Mouse (Mus musculus) spleen, adult 2 months (tissue): ENCODE measurements around the gene Sart1. TPM values are rescaled to one million over a fixed set of nuclear protein-coding genes. Genes with fewer than 3 reads are reported as not detected.

Source experiments
- DNase-seq, 2 experiments: peaks; one replicate each; pipeline versions ENCODE4 v3.0.0 to v3.0.0-alpha.2; 2012 to 2021; ENCODE audit warnings: low spot score in 2 of 2, low read depth in 1 of 2
- H3K27ac ChIP-seq: fragments of 200-500 bp; 2 replicates; pipeline ENCODE4 v1.5.1; 2012; ENCODE audit warnings: low read length, inconsistent platforms; ENCODE audit not compliant: insufficient read depth
- H3K27me3 ChIP-seq: fragments of 200-500 bp; 2 replicates; pipeline ENCODE4 v1.6.1; 2012; ENCODE audit warnings: mild to moderate bottlenecking, moderate library complexity, low read length, inconsistent platforms; ENCODE audit not compliant: control insufficient read depth, insufficient read depth
- H3K36me3 ChIP-seq: fragments of 200-500 bp; 2 replicates; pipeline ENCODE4 v1.6.1; 2012; ENCODE audit warnings: mild to moderate bottlenecking, low read length, inconsistent platforms; ENCODE audit not compliant: control insufficient read depth, insufficient read depth
- H3K4me1 ChIP-seq: fragments of 200-500 bp; 2 replicates; pipeline ENCODE4 v1.6.1; 2011; ENCODE audit warnings: inconsistent platforms; ENCODE audit not compliant: control insufficient read depth, insufficient read depth, insufficient read length
- H3K4me3 ChIP-seq: fragments of 200-500 bp; 2 replicates; pipeline ENCODE4 v1.5.1; 2011; ENCODE audit warnings: mild to moderate bottlenecking, inconsistent platforms; ENCODE audit not compliant: insufficient read depth, insufficient read length; ENCODE audit errors: extremely low read depth
- CTCF ChIP-seq: fragments of 200-500 bp; IDR thresholded peaks from 2 replicates; pipeline ENCODE4 v1.5.1; 2011; ENCODE audit warnings: mild to moderate bottlenecking, inconsistent platforms; ENCODE audit not compliant: insufficient read depth, insufficient read length, insufficient replicate concordance; ENCODE audit errors: extremely low read depth
- POLR2A ChIP-seq: fragments of 200-500 bp; IDR thresholded peaks from 2 replicates; pipeline ENCODE4 v1.6.1; 2011; ENCODE audit warnings: low read depth, low read length, inconsistent platforms
- WGBS: fragments of 180-500 bp; shearing (Covaris S2); methylation state at CpG from one replicate; pipeline ENCODE4 v1.1.7; 2018; 5-methylcytosine and 5-hydroxymethylcytosine counted together
- polyA plus RNA-seq: library from polyadenylated mRNA; depleted of rRNA; stranded (reverse); fragments of >200 nt; gene quantifications from 2 replicates; pipeline ENCODE4 v1.2.3, GENCODE M21; 2012

The Sart1 gene
- polyA plus RNA-seq, 1 experiment: 19.2 TPM

GRCm38 (mm10) chr19:5423561-5423960 is 35.1 kb upstream of the Sart1 start:
- no peak for DNase-seq
- peaks cover 30% of the 10 kb centered on the region for H3K36me3 ChIP-seq
- peak overlapping the region; percentile 60; the same call in 1 of the 2 replicates for H3K4me3 ChIP-seq
- H3K27me3 ChIP-seq: no peaks in the 10 kb centered on the region
- no peak overlapping the region for H3K27ac ChIP-seq
- peaks cover 16% of the 10 kb centered on the region for H3K4me1 ChIP-seq
- 63% methylated on average over 12 of the region's 12 CpGs for WGBS
- TF ChIP-seq POLR2A (no peak), CTCF (no peak)

GRCm38 (mm10) chr19:5422895-5423443 is 34.5 kb upstream of the Sart1 start:
- peaks cover 16% of the 10 kb centered on the region for H3K4me1 ChIP-seq
- no peak overlapping the region for H3K4me3 ChIP-seq
- no peaks in the 10 kb centered on the region for H3K27me3 ChIP-seq
- H3K36me3 ChIP-seq: peaks cover 34% of the 10 kb centered on the region
- DNase-seq: no peak
- WGBS: 87% methylated on average over 9 of the region's 9 CpGs
- TF ChIP-seq POLR2A: no peak
- TF ChIP-seq CTCF: no peak
- H3K27ac ChIP-seq: no peak overlapping the region

GRCm38 (mm10) chr19:5422267-5422666 is 33.8 kb upstream of the Sart1 start:
- Histone ChIP-seq H3K27me3 (no peaks in the 10 kb centered on the region), H3K4me3 (no peak overlapping the region), H3K4me1 (peaks cover 16% of the 10 kb centered on the region), H3K27ac (no peak overlapping the region), H3K36me3 (peaks cover 40% of the 10 kb centered on the region)
- no peak for DNase-seq
- WGBS: 88% methylated on average over 10 of the region's 10 CpGs
- TF ChIP-seq POLR2A: no peak
- TF ChIP-seq CTCF: no peak

- Histone ChIP-seq H3K27me3 (no peaks in the 10 kb centered on the region), H3K4me3 (no peak overlapping the region), H3K4me1 (peaks cover 16% of the 10 kb centered on the region), H3K27ac (no peak overlapping the region), H3K36me3 (peaks cover 35% of the 10 kb centered on the region)
- DNase-seq: no peak
- WGBS: 85% methylated on average over 5 of the region's 5 CpGs
- TF ChIP-seq POLR2A (no peak), CTCF (no peak)
These were observed 33.3 kb upstream of the Sart1 start for GRCm38 (mm10) chr19:5421784-5422183.

- H3K4me3 ChIP-seq: no peak overlapping the region
- DNase-seq: no peak
- WGBS: 92% methylated on average over 6 of the region's 6 CpGs
- H3K4me1 ChIP-seq: peaks cover 5% of the 10 kb centered on the region; the same call in 1 of the 2 replicates
- peaks cover 26% of the 10 kb centered on the region for H3K36me3 ChIP-seq
- H3K27ac ChIP-seq: no peak overlapping the region
- TF ChIP-seq POLR2A (no peak), CTCF (no peak)
- H3K27me3 ChIP-seq: no peaks in the 10 kb centered on the region
These were observed 32.1 kb upstream of the Sart1 start for GRCm38 (mm10) chr19:5420579-5420978.

GRCm38 (mm10) chr19:5419630-5420029 is 31.1 kb upstream of the Sart1 start:
- H3K27me3 ChIP-seq: no peaks in the 10 kb centered on the region
- peaks cover 5% of the 10 kb centered on the region; the same call in 1 of the 2 replicates for H3K4me1 ChIP-seq
- TF ChIP-seq POLR2A (no peak), CTCF (no peak)
- no peak overlapping the region for H3K4me3 ChIP-seq
- WGBS: 87% methylated on average over 9 of the region's 9 CpGs
- DNase-seq: no peak
- H3K36me3 ChIP-seq: peaks cover 26% of the 10 kb centered on the region
- no peak overlapping the region for H3K27ac ChIP-seq

- H3K36me3 ChIP-seq: peaks cover 26% of the 10 kb centered on the region
These were observed 30.4 kb upstream of the Sart1 start for GRCm38 (mm10) chr19:5418750-5419466.

More at GRCm38 (mm10) chr19:5418750-5419466, 30.4 kb upstream of the Sart1 start:
- TF ChIP-seq POLR2A (no peak), CTCF (no peak)
- Histone ChIP-seq H3K27me3 (no peaks in the 10 kb centered on the region), H3K27ac (no peak overlapping the region), H3K4me3 (no peak overlapping the region), H3K4me1 (peaks cover 4% of the 10 kb centered on the region; the same call in 1 of the 2 replicates)
- 96% methylated on average over 8 of the region's 8 CpGs for WGBS
- no peak for DNase-seq
